Mouse (Mus musculus) liver (tissue): Measurements from ENCODE around the gene A630076J17Rik.

Experiments used
- DNase-seq: peaks from one replicate; pipeline ENCODE4 v3.0.0-alpha.2; 2020; ENCODE audit warnings: mixed read lengths

Gene A630076J17Rik

DNA sequence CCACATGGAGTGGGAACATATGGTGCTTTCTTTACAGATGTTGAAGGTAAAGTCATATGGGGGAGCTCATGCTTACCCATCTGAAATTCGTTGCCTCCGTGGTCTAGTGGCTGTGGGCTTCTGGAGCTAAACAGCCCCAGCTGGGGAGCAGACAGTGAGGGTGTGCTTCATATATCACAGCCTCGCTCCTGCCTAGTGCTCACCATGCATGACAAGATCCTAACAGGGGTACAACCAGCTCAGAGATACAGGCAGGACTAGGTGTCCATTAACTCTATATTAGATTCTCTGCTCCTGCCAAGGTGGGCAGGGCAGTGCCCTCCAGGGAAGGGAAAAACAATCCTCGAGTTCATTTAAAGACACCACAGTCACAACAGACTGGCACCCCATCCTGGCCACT lies 788 bp downstream of the A630076J17Rik start:
- DNase-seq, result no peak

DNA sequence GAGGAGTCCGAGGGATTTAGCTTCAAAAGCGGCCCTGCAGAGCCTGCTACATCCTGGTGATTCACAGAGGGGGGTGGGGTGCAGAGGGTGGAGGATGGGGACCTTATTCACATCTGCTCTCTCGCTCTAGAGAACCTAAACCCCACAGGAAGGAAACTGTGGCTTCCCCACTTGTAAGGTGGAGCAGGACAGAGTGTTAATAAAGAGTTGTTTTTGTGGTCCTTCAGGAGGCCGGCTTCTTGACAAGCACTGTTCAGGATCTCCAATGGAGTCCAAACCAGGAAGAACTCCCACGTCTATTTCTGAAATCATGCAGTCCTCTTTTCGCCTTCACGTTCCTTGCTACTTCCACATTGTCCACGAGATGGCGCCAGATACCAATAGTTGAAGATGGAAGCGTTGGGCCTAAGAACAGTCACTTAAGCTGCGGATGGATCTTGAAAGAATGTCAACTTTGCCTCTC lies 3.0 kb downstream of the A630076J17Rik start:
- DNase-seq, result peak; percentile 69

DNA sequence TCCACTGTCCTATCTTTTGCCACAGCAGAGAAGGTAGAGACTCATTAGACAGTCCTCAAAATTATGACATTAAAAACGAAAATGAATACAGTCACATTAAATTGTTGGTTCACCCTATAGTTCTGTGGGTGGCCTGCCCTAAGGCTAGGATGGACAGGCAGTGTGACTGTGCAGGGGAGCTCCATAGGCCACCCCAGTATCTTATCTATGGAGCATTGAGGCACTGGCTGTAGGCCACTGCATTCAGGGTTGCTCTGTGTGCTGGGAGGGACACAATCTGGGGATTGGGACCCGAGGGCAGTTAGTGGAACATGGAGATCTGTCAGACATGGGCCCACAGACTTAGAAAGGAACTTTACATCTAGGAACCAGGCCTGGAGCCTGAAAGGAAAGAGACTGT lies 3.5 kb downstream of the A630076J17Rik start:
- no peak for DNase-seq

DNA sequence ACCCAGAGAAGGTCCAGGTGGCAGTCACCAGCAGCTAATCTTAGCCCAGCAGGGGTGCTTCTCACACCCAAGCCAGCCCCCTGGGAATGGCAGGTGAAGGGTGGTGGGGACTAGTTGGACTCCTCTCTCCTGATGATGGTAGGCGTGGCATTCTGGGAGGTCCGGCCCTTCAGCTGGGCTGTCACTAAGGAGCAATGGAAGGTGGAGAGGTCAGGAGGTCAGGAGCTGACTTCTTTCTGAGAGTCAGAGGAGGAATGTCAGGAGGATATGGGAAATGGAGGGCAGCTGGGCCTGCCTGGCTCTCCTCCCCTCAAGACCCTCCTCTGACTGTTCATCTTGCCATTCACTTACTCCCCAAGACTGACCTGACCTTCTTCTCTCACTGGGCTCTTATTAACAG lies 7.6 kb downstream of the A630076J17Rik start:
- no peak for DNase-seq

DNA sequence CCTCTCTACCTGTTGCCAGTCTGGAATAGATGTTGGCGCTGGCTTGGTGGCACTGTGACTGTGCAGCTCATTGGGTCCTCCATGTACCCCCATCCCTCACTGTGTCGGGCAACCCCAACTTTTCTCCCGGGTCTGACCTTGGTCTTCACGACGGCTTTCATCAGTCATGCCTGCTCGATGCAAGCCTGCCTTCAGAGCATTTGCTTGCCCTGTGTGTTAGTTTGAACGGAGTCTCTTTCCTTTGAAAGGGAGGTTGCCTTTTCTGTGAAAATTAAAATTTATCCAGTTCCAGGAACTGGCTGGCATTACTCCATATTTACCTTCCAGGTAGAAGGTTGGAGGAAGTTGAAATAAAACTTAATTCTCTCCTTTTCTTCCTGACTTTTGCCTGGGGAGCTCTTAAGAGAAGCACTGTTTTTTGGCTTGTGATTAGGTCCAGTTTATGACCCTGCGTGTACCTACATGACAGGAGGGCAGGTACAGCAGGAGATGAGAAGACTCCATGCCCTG lies 8.1 kb downstream of the A630076J17Rik start:
- DNase-seq, result no peak

DNA sequence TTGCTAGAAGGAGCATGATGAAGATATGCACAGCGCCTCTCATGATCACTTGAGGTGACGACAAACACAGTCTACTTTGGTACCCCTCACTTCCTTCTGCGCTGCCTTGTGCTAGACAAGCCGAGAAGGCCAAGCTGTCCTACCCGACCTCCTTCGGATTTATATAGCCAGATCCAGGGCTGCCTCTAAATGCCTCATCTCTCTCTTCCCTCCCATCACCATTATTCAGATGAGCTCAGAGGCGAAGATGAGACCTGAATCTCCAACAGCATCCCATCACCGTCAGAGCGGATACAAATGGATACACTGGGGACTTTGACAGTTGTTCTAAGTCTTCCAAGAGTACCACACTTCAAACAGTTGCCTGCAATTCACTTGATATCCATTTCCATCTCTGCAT lies 9.2 kb downstream of the A630076J17Rik start, which contains the start of gene Prok1:
Gene Prok1, minus strand, starts transcription at position 101 of the 400 bp plus-strand sequence.
- DNase-seq, result no peak

DNA sequence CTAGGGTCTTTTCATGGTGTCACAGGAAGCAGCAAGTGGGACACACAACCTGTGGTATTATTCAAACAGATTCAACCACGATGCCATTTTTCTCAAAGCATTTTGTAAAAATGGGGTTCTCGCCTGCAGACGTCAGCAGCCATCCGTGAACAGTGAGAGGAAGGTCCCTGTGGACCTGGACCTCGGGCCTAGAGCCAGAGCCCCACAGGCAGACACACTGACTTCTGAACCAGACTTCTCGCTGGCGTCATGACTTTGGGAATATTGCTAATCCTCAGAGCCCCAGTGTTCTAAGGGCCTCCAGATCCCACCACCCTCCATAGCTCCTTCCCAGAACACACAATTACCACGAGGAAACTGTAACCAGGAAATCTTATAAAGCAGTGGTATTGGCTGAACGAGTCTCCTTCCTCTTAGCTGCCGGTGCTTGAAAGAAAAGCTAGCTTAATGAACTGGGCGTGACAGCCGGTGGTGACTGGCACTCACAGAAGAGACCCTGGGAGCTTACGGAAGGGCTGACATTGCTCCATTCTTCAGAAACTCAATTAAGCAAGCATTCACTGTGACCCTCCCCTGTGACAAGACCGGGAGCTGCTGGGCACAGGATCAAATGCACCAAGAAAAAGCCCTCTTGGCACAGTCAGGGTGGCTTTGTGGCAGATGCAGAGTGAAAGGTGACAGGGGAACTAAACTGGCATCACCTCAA lies 11.1 kb downstream of the A630076J17Rik start:
- no peak for DNase-seq

DNA sequence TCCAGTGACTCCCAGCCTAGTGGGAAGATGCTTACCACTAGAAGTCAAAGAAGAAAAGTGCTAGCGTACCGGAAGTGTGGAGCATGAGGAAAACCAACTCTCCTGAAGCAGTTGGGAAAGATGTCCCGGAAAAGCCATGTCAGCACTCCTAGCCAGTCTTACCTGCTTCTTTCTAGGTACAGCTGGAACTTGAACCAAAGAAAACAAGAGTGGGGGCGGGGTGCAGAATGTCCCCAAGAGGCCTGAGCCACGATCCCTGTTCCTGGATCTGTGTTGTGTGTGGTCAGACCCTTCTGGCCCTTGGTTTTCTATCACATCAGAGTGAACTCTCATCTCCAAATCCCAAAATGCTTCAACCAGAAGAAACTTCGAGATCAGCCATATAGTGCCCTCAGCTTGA lies 16.5 kb downstream of the A630076J17Rik start:
- no peak for DNase-seq

DNA sequence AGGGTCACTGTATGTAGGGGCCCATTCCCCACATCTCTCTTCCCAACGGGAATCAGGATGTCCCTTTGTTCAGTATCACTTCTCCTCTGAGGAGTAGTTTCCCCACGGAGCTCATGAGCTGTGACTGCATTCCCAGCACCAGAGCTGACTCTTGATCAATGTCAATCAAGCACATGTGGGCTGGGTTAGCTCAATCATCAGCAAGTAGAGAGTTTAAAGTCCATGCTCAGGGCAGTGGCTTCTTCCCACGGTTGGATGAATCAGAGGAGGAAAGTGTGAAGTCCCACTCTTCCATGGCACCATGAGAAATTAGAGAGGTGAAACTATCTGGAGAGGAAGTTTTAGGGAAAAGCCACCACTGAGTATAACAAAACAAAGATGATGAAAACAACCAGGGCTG lies 18.6 kb downstream of the A630076J17Rik start:
- no peak for DNase-seq

DNA sequence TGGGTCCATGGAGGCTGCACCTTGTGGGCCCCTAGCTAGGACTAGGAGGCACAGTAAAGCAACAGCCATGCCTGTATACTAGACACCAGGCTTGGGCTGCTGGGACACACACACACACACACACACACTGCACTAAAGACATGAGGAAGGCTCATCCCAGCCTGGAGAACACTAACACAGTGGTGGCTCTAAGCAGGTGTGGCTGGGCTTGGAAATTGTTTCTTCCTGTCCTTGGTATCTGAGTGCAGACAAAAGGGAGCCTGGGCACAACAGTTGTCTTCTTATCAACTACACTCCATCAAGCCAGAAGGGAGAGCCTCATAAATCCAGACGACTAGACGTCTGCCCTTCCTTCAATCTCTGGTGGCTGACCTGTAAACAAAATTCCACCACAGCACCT lies 19.9 kb downstream of the A630076J17Rik start:
- no peak for DNase-seq

DNA sequence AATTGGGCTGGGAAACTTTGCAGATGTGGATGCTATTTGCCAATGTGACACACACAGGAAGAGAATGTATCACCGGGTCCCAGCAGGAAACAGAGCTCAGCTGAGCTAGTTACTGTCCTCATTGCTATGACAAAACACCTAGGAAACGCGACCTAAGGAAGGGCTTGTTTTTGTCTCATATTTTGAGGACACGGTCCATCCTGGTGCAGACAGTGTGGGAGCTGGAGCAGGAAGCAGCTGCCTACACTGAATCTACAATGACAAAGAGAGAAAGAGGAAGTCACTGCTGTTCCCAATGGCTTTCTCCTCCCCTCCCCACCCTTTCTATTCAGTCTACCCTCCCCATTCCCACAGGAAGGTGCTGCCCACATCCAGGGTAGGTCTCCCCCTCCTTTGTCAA lies 21.6 kb downstream of the A630076J17Rik start:
- DNase-seq, result no peak

DNA sequence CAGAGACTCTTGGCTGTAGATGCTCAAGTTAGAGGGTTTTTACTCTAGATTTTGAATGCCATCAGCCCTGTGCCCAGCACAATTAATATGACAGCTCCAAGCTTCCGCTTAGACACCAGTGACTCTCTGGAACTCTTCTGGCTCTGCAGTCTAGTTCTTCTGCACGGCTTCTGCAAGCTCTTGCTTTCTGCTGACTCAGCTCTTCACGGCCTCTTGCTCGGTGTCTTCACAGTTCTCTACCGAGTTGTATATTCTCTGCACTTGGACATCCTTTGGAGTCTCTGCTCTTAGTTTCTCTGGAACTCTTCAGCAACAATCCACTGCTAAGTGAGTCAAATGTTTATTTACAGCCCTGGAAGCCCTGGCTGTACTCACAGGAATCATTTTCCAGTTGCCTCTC lies 23.5 kb downstream of the A630076J17Rik start:
- no peak for DNase-seq

DNA sequence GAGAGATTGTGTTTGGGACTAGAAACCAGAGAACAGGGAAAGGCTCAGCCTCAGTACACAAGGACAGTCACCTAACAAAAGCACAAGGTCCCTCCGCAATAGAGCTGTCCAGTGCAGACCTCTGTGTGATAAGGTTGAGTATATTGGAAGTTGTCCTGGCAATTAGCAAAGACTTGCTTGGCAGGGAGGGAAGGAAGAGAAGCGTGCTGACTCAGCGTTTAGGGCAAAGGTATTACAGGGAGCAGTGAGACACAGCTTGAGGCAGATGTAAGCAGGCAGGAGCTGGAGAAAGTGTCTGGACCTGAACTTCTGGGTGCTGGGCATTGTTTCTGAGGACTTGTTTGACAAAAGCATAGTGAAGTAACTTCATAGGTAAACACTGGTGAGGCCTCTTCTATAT lies 25.6 kb downstream of the A630076J17Rik start:
- no peak for DNase-seq

DNA sequence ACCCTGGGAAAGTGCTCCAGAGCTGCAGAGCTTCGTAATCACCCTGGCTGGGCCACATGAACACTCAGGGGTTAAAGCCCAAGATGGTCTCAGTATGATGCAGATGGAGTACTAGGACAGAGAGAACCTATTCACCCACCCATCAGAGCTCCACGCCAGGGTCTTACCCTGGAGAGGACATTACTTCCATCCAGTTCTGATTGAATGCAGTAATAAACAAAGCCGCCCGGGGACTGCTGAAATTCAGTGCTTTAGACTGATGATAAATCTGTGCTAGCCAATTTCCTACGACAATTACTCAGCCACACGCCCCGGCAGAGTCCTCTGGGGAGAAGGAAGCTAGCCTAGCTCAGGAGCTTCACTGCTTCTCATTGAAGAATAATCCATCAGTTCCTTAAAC lies 26.3 kb downstream of the A630076J17Rik start:
- no peak for DNase-seq

DNA sequence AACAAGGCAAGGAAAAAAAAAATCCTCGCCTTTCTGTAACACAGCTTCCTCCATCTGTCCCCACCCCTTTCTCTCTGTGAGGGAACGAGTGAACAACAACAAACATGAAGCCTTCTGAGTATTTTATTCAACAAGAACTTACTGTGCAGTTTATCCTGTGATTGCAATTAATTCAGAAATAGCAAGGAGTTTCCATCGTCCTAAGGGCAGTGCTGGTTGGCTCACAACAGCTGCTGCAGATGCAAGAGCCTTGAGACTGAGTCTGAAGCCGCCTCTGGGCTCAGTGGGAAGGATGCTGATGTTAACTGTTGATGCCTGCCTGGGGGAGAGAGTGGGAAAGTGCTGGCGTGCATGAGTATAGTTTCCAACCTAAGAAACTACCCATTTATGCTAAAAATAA lies 27.5 kb downstream of the A630076J17Rik start:
- no peak for DNase-seq

DNA sequence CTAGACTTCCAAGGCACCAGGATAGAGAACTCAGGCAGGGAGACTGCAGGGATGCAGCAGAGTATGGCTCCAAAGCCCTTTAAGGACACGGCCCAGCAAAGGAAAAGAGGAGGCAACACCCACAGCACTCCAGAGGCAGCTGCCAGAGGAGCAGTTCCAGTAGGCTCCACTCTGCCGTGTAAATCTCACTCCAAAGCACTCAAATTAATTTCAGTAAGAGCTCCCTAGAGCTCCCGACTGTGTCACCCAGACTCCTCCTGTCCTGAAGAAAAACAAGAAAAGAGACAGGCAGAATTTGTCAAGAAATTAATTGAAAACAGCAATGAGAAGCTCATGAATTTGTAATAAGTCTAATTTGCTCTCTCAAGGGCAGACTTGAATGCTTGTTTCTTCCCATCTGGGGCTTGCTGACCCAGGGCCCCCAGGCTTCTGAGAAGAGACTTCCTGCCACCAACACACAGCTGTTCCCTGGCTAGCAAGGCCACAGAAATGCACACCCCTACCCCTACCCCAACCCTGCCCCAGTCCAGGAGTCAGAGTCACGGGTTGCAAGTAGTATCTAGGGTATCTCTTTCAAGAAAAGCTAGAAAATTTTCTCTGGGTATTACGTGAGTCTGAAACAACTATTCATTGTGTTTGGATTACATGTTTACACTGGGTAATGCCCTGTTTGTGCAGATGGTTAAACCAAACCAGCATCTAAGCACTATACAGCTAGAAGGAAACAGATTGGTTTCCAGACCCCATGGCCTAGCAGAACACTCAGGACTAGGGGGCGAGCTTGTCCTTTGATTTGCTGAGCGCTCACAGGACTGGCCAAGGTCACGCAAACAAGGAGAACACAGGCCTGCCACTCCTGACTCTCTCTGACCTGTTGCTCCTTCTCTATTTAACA lies 30.8 kb downstream of the A630076J17Rik start:
- no peak for DNase-seq

DNA sequence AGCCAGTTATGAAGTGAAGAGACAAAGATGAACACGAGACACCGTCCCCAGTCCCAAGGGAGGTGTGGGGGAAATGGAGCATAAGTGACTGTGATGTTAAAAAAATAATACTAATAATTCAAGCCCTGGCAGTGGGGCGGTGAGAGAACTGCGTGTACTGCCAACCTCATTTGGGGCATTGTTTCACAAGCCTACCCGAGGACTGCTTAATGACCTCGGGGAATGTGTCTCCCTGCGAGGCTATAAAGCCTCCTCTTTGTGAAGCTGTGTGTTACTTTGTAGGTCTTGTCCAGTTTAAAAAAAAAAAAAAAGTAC lies 31.4 kb downstream of the A630076J17Rik start:
- no peak for DNase-seq

DNA sequence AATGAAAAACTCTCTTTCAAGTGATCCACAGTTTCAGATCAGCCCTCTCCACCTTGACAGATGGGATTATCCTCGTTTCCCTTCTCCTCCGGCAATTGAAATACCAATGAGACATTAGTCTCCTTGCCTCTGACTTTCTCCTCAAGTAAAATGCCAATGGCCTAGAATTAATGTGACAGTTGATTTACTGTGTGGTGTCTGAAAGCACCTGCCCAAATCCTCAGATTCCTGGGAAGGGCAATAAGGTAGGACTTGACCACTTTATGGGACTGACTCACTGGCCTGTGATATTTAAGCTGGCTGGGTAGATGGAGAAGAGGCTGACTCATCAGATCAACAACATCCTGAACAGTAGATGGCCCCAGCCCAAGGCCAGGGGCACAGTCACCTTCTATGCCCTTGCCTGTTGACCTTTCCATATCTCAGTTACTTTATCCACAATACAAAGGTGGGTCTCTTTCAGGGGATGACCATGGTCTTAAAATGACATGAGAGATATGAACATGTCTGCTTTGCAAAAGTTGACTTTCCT lies 36.5 kb downstream of the A630076J17Rik start:
- no peak for DNase-seq

DNA sequence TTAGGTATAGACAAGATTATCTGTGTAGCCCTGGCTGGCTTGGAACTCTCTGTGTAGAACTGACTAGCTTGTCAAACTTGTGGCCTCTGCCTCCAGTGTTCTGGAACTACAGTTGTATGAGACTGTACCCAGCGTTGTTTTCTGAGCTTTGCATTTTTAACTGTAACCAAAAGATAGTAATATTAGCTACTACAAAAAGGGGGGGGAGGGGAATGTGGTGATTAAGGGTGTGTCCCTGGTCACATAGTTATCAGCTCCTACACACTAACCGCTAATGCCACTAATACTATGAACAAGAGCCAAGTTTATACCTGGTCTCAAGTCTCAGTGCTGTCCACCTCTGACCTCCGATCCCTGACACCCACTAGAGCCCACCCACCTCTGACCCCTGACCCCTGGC lies 42.0 kb downstream of the A630076J17Rik start:
- DNase-seq, result no peak

DNA sequence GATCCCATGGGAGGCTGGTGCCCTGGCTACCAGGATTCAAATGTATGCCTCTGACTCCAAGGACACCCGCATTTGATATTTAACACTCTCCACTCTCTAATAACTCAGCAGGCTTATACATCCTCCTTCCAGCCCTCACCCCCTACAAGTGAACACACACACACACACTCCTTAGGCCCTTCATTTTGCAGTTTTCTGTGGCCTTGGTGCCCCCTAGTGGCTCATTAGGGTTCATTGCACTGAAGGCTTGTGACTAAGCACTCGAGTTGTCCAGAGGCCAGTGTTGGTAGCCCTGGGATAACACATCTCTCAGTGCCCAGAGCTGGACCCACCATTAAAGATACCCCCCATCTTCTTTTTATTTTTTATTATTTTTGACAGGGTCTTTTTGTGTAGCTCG lies 43.4 kb downstream of the A630076J17Rik start:
- DNase-seq, result peak; percentile 49

DNA sequence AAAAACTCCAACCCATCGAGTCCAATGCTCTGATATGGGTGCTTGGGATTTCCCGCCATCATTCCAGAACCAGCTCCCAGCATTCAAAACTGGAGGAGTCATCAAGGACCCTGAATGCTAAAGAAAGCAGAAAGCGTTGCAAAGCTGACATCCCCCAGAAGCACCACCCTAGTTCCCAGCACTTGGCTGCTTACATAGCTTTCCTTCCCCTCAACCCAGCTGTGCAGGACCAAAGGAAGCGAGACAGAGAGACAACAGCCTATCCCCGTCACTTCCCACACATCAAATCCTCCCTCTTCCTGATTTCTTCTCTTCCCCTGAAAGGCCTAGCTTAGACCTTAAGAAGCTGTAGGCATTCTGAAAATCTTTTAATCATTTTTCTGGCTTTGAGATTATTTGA lies 44.9 kb downstream of the A630076J17Rik start:
- DNase-seq, result no peak

DNA sequence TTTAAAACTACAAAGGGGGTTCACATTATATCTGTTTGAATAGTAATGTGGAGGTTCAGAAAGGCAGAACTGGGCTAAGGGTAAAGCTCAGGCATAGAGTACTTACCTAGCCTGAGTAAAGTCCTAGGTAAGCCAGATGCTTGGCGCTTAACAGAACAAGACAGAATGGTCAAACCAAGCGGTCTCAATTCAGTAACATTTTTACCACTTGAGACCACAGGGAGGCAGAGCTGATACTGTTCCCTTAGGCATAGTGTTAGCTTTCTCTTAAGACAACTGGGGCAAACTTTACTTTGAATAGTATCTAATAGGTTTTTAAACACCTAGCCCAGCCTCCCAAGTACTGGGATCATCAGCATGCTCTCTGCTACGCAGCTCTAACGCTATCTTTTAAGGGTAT lies 45.6 kb downstream of the A630076J17Rik start:
- no peak for DNase-seq

DNA sequence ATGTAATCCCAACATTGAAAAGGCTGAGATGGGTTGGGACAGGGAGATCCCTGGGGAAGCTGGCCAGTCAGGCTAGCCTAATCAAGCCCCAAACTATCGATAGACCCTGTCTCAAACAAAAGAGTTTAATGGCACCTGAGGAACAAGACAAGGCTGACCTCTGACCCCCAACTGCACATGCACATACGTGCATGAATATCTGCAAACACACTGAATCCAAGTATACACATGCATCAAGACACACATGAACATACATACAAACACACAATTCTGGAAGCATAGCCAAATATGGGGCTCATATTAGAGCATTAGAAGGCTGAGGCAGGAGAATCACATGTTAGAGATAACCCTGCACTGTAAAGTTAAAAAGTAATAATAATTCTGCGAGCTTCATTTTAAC lies 46.2 kb downstream of the A630076J17Rik start:
- no peak for DNase-seq
